Mouse (Mus musculus): ENCODE measurements around the gene Wfs1.

GRCm38 (mm10) chr5:36955366-36955765, 33.6 kb downstream of the Wfs1 start:
- TF ChIP-seq CTCF (IDR thresholded peaks at IDR 0.05) (peak; percentile 79), EP300 (IDR thresholded peaks at IDR 0.05; ENCODE audit: insufficient read depth, low read depth, low read length) (no peak)
